Mouse (Mus musculus) midbrain, embryonic 13.5 days (tissue): Measurements from ENCODE around the gene Muc5b. TPM values are rescaled to one million over a fixed set of nuclear protein-coding genes. Genes with fewer than 3 reads are reported as not detected.
A peak's percentile ranks its signal among the peaks of the same experiment; 100 is the strongest.
"Not testable (repeated sequence)": the region's sequence is repeated elsewhere in the genome, so short reads cannot be mapped to it uniquely, and the experiment has no call there.

Experiments used
- ATAC-seq: fragments of 200-750 bp; cut with Nextera tagmentation; 2 replicates; pipeline ENCODE4 v1.8.0; 2017; ENCODE audit warnings: mild to moderate bottlenecking, moderate TSS enrichment, moderate library complexity
- H3K27ac ChIP-seq: fragments of 300-500 bp; sonication (generic); 2 replicates; pipeline ENCODE4 v1.5.1; 2015; ENCODE audit warnings: inconsistent platforms, mild to moderate bottlenecking, moderate library complexity
- H3K27me3 ChIP-seq: fragments of 300-500 bp; sonication (generic); 2 replicates; pipeline ENCODE4 v1.6.1; 2015; ENCODE audit warnings: mild to moderate bottlenecking, inconsistent platforms
- H3K36me3 ChIP-seq: fragments of 300-500 bp; sonication (generic); 2 replicates; pipeline ENCODE4 v1.6.1; 2015; ENCODE audit warnings: mild to moderate bottlenecking, inconsistent platforms
- H3K4me1 ChIP-seq: fragments of 300-500 bp; sonication (generic); replicated peaks from 2 replicates; pipeline ENCODE4 v1.6.1; 2015; ENCODE audit warnings: inconsistent platforms
- H3K4me2 ChIP-seq: fragments of 300-500 bp; sonication (generic); replicated peaks from 2 replicates; pipeline ENCODE4 v1.6.1; 2015; ENCODE audit warnings: moderate library complexity, mild to moderate bottlenecking, inconsistent platforms
- H3K4me3 ChIP-seq: fragments of 300-500 bp; sonication (generic); replicated peaks from 2 replicates; pipeline ENCODE4 v1.5.1; 2015; ENCODE audit warnings: mild to moderate bottlenecking, inconsistent platforms
- H3K9ac ChIP-seq: fragments of 300-500 bp; sonication (generic); replicated peaks from 2 replicates; pipeline ENCODE4 v1.6.1; 2015; ENCODE audit warnings: mild to moderate bottlenecking, inconsistent platforms
- H3K9me3 ChIP-seq: fragments of 300-500 bp; sonication (generic); 2 replicates; pipeline ENCODE4 v1.6.1; 2016; ENCODE audit warnings: mild to moderate bottlenecking, inconsistent platforms
- WGBS: fragments of 180-500 bp; shearing (Covaris S2); methylation state at CpG from one replicate; pipeline ENCODE4 v1.1.7; 2015; 5-methylcytosine and 5-hydroxymethylcytosine counted together
- polyA plus RNA-seq: library from polyadenylated mRNA; unstranded; fragments of >200 nt; fragmentation: Nextera tagmentation; extraction: Ambion mirVana; gene quantifications from 2 replicates; pipeline ENCODE4 v1.2.1, GENCODE M21; 2015

Muc5b gene
- polyA plus RNA-seq = 0.04 TPM in 2 replicates

- H3K9me3 ChIP-seq = no peaks in the 10 kb centered on the region
- no peak for ATAC-seq
- H3K27ac ChIP-seq = no peak within 1 kb of the TSS
- no peaks in the 10 kb centered on the region for H3K4me1 ChIP-seq
- no peaks in the 10 kb centered on the region for H3K27me3 ChIP-seq
- WGBS = 66% methylated on average over 5 of the region's 5 CpGs
- 0 out of 2 replicates have a peak within 1 kb of the TSS, but pooled peaks have one; percentile 23 for H3K9ac ChIP-seq
- H3K36me3 ChIP-seq = no peaks in the 10 kb centered on the region
- H3K4me2 ChIP-seq = no peak within 1 kb of the TSS
- no peak within 1 kb of the TSS for H3K4me3 ChIP-seq
Observed at GRCm38 (mm10) chr7:141838779-141839178, at the start of gene Muc5b. Gene Muc5b (plus strand): TSS chr7:141839070.

- H3K36me3 ChIP-seq = no peaks in the 10 kb centered on the region
- ATAC-seq = no peak
- no peaks in the 10 kb centered on the region for H3K4me1 ChIP-seq
- H3K4me3 ChIP-seq = no peak overlapping the region
- peaks cover 3% of the 10 kb centered on the region; the same call in 1 of the 2 replicates for H3K9me3 ChIP-seq
- 97% methylated on average over 1 of the region's 1 CpGs for WGBS
- no peaks in the 10 kb centered on the region for H3K27me3 ChIP-seq
- H3K4me2 ChIP-seq = no peak overlapping the region
- no peak overlapping the region for H3K9ac ChIP-seq
- H3K27ac ChIP-seq = no peak overlapping the region
Observed at GRCm38 (mm10) chr7:141794251-141794650, 44.6 kb upstream of the Muc5b start.

- WGBS = 87% methylated on average over 6 of the region's 7 CpGs
Observed at GRCm38 (mm10) chr7:141803206-141803605, 35.7 kb upstream of the Muc5b start.

GRCm38 (mm10) chr7:141805384-141805783 lies 33.5 kb upstream of the Muc5b start:
- Histone ChIP-seq H3K27me3 (no peaks in the 10 kb centered on the region), H3K9ac (no peak overlapping the region), H3K9me3 (no peaks in the 10 kb centered on the region), H3K4me2 (no peak overlapping the region), H3K27ac (no peak overlapping the region), H3K4me1 (no peaks in the 10 kb centered on the region), H3K36me3 (no peaks in the 10 kb centered on the region), H3K4me3 (no peak overlapping the region)
- no peak for ATAC-seq
- 87% methylated on average over 7 of the region's 7 CpGs for WGBS

More at GRCm38 (mm10) chr7:141803206-141803605, 35.7 kb upstream of the Muc5b start:
- no peaks in the 10 kb centered on the region for H3K4me1 ChIP-seq
- no peak overlapping the region for H3K4me2 ChIP-seq
- H3K27me3 ChIP-seq = no peaks in the 10 kb centered on the region
- no peak for ATAC-seq
- H3K27ac ChIP-seq = no peak overlapping the region
- H3K36me3 ChIP-seq = no peaks in the 10 kb centered on the region
- H3K9ac ChIP-seq = no peak overlapping the region
- H3K9me3 ChIP-seq = no peaks in the 10 kb centered on the region
- H3K4me3 ChIP-seq = no peak overlapping the region

- not testable (repeated sequence) for ATAC-seq, H3K4me1 ChIP-seq, H3K36me3 ChIP-seq, H3K9ac ChIP-seq, H3K27me3 ChIP-seq, H3K4me2 ChIP-seq, H3K27ac ChIP-seq, H3K9me3 ChIP-seq, H3K4me3 ChIP-seq
- WGBS = no CpG with 5 or more reads among the region's 4 CpGs
Observed at GRCm38 (mm10) chr7:141807823-141808222, 31.0 kb upstream of the Muc5b start.

GRCm38 (mm10) chr7:141809933-141810332 lies 28.9 kb upstream of the Muc5b start:
- not testable (repeated sequence) for H3K9ac ChIP-seq, H3K4me1 ChIP-seq, ATAC-seq, H3K36me3 ChIP-seq, H3K27me3 ChIP-seq, H3K4me3 ChIP-seq, H3K9me3 ChIP-seq, H3K27ac ChIP-seq, H3K4me2 ChIP-seq
- no CpG with 5 or more reads among the region's 4 CpGs for WGBS

- H3K4me2 ChIP-seq = no peak overlapping the region
- H3K27me3 ChIP-seq = no peaks in the 10 kb centered on the region
- H3K27ac ChIP-seq = no peak overlapping the region
- no peak overlapping the region for H3K9ac ChIP-seq
- no peak for ATAC-seq
- no peaks in the 10 kb centered on the region for H3K9me3 ChIP-seq
- peaks cover 7% of the 10 kb centered on the region; the same call in 1 of the 2 replicates for H3K4me1 ChIP-seq
- no peak overlapping the region for H3K4me3 ChIP-seq
- no peaks in the 10 kb centered on the region for H3K36me3 ChIP-seq
- 81% methylated on average over 4 of the region's 4 CpGs for WGBS
Observed at GRCm38 (mm10) chr7:141813321-141813720, 25.5 kb upstream of the Muc5b start.

GRCm38 (mm10) chr7:141815361-141815760 lies 23.5 kb upstream of the Muc5b start:
- H3K9me3 ChIP-seq = no peaks in the 10 kb centered on the region
- peaks cover 7% of the 10 kb centered on the region; the same call in 1 of the 2 replicates for H3K4me1 ChIP-seq
- H3K27me3 ChIP-seq = no peaks in the 10 kb centered on the region
- no peaks in the 10 kb centered on the region for H3K36me3 ChIP-seq
- no peak overlapping the region for H3K4me3 ChIP-seq
- WGBS = 88% methylated on average over 4 of the region's 4 CpGs
- H3K9ac ChIP-seq = no peak overlapping the region
- ATAC-seq = no peak
- H3K27ac ChIP-seq = no peak overlapping the region
- H3K4me2 ChIP-seq = no peak overlapping the region

GRCm38 (mm10) chr7:141817355-141818075 lies 21.4 kb upstream of the Muc5b start:
- Histone ChIP-seq H3K9me3 (no peaks in the 10 kb centered on the region), H3K9ac (no peak overlapping the region), H3K4me1 (peaks cover 7% of the 10 kb centered on the region; the same call in 1 of the 2 replicates), H3K36me3 (no peaks in the 10 kb centered on the region), H3K4me3 (no peak overlapping the region), H3K27ac (no peak overlapping the region), H3K4me2 (no peak overlapping the region), H3K27me3 (no peaks in the 10 kb centered on the region)
- ATAC-seq = no peak
- 60% methylated on average over 11 of the region's 11 CpGs for WGBS

GRCm38 (mm10) chr7:141818267-141818666 lies 20.6 kb upstream of the Muc5b start:
- no peak for ATAC-seq
- peaks cover 7% of the 10 kb centered on the region; the same call in 1 of the 2 replicates for H3K4me1 ChIP-seq
- H3K27ac ChIP-seq = no peak overlapping the region
- no peaks in the 10 kb centered on the region for H3K36me3 ChIP-seq
- no peak overlapping the region for H3K9ac ChIP-seq
- no peak overlapping the region for H3K4me2 ChIP-seq
- no peak overlapping the region for H3K4me3 ChIP-seq
- H3K27me3 ChIP-seq = no peaks in the 10 kb centered on the region
- 80% methylated on average over 3 of the region's 3 CpGs for whole genome bisulfite sequencing
- H3K9me3 ChIP-seq = no peaks in the 10 kb centered on the region

GRCm38 (mm10) chr7:141822582-141823261 lies 16.1 kb upstream of the Muc5b start:
- H3K4me2 ChIP-seq = no peak overlapping the region
- no peaks in the 10 kb centered on the region for H3K9me3 ChIP-seq
- ATAC-seq = no peak
- no peaks in the 10 kb centered on the region for H3K27me3 ChIP-seq
- no peak overlapping the region for H3K4me3 ChIP-seq
- H3K4me1 ChIP-seq = peaks cover 3% of the 10 kb centered on the region; the same call in 1 of the 2 replicates
- H3K36me3 ChIP-seq = no peaks in the 10 kb centered on the region
- no peak overlapping the region for H3K27ac ChIP-seq
- WGBS = 64% methylated on average over 4 of the region's 4 CpGs
- no peak overlapping the region for H3K9ac ChIP-seq

- Histone ChIP-seq H3K9ac (no peak overlapping the region), H3K4me1 (no peaks in the 10 kb centered on the region), H3K27me3 (no peaks in the 10 kb centered on the region), H3K27ac (no peak overlapping the region), H3K4me2 (no peak overlapping the region), H3K36me3 (no peaks in the 10 kb centered on the region), H3K9me3 (no peaks in the 10 kb centered on the region), H3K4me3 (no peak overlapping the region)
- 87% methylated on average over 6 of the region's 6 CpGs for WGBS
- no peak for ATAC-seq
Observed at GRCm38 (mm10) chr7:141823699-141824098, 15.2 kb upstream of the Muc5b start.
